Mouse (Mus musculus): Measurements from ENCODE around the gene Pmp22. TPM values are rescaled to one million over a fixed set of nuclear protein-coding genes. Genes with fewer than 3 reads are reported as not detected.

The Pmp22 gene
- polyA plus RNA-seq (2012; rRNA removed; ENCODE audit: low replicate concordance) = 15.4 and 258 TPM in 2 replicates

DNA sequence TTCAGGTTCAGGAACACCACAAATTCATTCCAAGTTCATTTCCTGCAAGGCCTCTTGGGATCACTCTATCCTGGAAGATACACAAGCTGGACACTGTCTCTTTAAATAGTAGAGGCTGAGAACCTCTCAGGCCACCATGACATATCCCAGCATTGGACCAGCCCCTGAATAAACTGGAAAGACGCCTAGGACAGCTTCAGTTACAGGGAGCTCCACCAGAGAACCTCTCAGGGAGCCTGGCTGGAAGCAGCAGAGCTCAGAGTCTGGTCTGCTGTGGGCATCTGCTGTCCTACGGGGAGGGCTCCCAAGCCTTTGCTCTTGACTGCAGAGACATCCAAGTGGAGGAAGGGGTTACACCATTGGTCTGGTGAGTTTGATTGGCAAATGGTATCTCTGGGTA is at the start of gene Pmp22:
TSS of gene Pmp22 (plus strand) at position 199 of the 400 bp plus-strand sequence.

Other genes with a start within 250 kb of the Pmp22 start
- 3.1 and 3.8 TPM in 2 replicates for gene Tvp23b, start 249.5 kb upstream of the Pmp22 start, polyA plus RNA-seq (2012; rRNA removed; ENCODE audit: low replicate concordance)
- not detected in 2 replicates for gene Cdrt4, start 177.8 kb upstream of the Pmp22 start, polyA plus RNA-seq (2012; rRNA removed; ENCODE audit: low replicate concordance)
- gene Tekt3, start 67.3 kb upstream of the Pmp22 start, polyA plus RNA-seq (2012; rRNA removed; ENCODE audit: low replicate concordance) = not detected in 2 replicates